Mouse (Mus musculus): Measurements from ENCODE around the gene Akt3. TPM values are rescaled to one million over a fixed set of nuclear protein-coding genes. Genes with fewer than 3 reads are reported as not detected.

Akt3 gene
- 4.7 and 4.8 TPM in 2 replicates for polyA plus RNA-seq (2015; fragmentation: Nextera tagmentation; extraction: Ambion mirVana)

DNA sequence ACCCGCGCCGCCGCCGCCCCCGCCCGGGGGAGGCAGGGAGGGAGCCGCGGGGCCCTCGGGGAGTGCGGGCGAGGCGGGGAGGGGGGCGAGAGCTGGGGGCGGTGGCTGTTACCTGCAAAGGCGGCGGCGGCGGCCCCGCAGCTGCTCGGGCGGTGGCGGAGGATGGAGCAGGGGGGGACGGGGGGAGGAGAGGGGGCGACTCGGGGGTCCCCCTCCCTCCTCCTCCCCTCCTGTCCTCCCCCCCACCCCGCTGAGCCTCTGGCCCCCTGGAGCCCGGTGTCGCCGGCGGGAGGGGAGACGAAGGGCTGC, at the start of gene Akt3:
Akt3 (minus strand) TSS at position 170 of the 309 bp plus-strand sequence.
- Histone ChIP-seq H3K9ac (peak within 1 kb of the TSS; percentile 67), H3K4me2 (peak within 1 kb of the TSS; percentile 91), H3K27me3 (no peaks in the 10 kb centered on the region), H3K36me3 (no peaks in the 10 kb centered on the region), H3K27ac (peak within 1 kb of the TSS; percentile 93), H3K4me3 (peak within 1 kb of the TSS; percentile 85), H3K4me1 (peaks cover 11% of the 10 kb centered on the region; the same call in 1 of the 2 replicates), H3K9me3 (no peaks in the 10 kb centered on the region)
- 0% methylated on average over 1 of the region's 32 CpGs for whole genome bisulfite sequencing
- ATAC-seq (ENCODE audit: insufficient number of reproducible peaks, low FRiP score, low TSS enrichment, low read depth) = no peak; the same call in 1 of the 2 replicates

DNA sequence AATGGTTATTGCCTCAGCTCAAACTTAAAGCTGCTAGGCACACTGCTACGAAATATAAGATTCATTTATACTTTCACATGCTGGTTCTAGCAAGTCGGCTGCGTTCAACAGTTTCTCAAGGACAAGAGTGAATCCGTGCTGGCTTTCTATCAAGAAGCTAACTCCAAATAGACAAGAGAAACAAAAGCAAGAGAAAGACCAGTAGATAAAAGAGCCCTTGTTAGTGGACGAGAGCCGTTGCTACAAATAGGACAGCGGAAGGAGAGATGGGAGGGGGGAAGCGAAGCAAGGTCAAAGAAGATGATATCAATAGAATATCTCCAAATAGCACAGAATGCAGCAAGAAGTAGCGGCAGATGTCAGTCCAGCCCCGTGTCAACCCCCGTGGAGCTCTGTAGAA, 49.5 kb upstream of the Akt3 start:
- Histone ChIP-seq H3K9me3 (no peaks in the 10 kb centered on the region), H3K4me3 (no peak overlapping the region), H3K36me3 (no peaks in the 10 kb centered on the region), H3K27me3 (no peaks in the 10 kb centered on the region), H3K4me2 (no peak overlapping the region), H3K27ac (no peak overlapping the region), H3K9ac (no peak overlapping the region), H3K4me1 (no peaks in the 10 kb centered on the region)
- ATAC-seq (ENCODE audit: insufficient number of reproducible peaks, low FRiP score, low TSS enrichment, low read depth) = no peak
- WGBS = 87% methylated on average over 11 of the region's 11 CpGs

DNA sequence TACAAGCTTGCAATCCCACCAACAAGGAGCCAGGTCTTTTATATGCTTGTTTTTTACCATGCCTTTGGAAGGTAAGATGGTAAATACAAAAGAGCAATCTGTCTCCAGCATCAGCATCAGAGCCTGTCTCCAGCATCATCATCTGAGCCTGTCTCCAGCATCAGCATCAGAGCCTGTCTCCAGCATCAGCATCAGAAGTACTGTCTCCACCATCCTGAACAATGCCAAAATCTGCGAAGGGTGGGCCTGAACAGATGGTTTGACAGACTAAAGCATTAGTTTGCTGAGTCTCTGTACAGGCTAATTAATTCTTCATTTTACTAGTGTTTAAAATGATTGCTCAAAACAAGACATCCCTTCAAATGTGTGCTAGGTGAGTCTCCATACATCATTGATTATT, 40.2 kb upstream of the Akt3 start:
- no peak overlapping the region for H3K4me3 ChIP-seq
- no peak overlapping the region for H3K27ac ChIP-seq
- no peaks in the 10 kb centered on the region for H3K4me1 ChIP-seq
- no peaks in the 10 kb centered on the region for H3K36me3 ChIP-seq
- WGBS = 88% methylated on average over 1 of the region's 1 CpGs
- H3K4me2 ChIP-seq = no peak overlapping the region
- no peaks in the 10 kb centered on the region for H3K9me3 ChIP-seq
- no peak for ATAC-seq (ENCODE audit: insufficient number of reproducible peaks, low FRiP score, low TSS enrichment, low read depth)
- no peaks in the 10 kb centered on the region for H3K27me3 ChIP-seq
- H3K9ac ChIP-seq = no peak overlapping the region

DNA sequence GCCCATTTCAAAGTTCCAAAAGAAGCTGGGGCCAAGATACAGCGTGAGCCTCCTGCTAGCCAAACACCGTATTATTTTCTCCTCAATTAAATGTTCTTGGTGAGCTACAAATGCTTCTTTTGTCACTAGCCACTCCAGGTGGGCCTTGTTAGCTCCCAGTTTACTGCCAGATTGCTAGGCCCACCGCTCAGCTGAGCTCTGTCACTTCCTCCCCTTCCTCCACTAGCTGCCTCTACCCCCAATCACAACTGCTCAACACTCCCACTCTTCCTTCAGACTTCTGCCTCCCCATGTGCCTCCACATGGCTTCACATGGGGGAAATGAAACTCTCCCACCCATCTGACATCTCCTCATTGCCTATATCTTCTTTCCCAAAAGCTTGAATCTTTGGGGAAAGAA, 28.8 kb upstream of the Akt3 start:
- H3K4me2 ChIP-seq = no peak overlapping the region
- no peaks in the 10 kb centered on the region for H3K36me3 ChIP-seq
- H3K27me3 ChIP-seq = no peaks in the 10 kb centered on the region
- H3K4me1 ChIP-seq = no peaks in the 10 kb centered on the region
- H3K9ac ChIP-seq = no peak overlapping the region
- H3K4me3 ChIP-seq = no peak overlapping the region
- WGBS = 25% methylated on average over 3 of the region's 3 CpGs
- no peak overlapping the region for H3K27ac ChIP-seq
- ATAC-seq (ENCODE audit: insufficient number of reproducible peaks, low FRiP score, low TSS enrichment, low read depth) = no peak
- no peaks in the 10 kb centered on the region for H3K9me3 ChIP-seq

DNA sequence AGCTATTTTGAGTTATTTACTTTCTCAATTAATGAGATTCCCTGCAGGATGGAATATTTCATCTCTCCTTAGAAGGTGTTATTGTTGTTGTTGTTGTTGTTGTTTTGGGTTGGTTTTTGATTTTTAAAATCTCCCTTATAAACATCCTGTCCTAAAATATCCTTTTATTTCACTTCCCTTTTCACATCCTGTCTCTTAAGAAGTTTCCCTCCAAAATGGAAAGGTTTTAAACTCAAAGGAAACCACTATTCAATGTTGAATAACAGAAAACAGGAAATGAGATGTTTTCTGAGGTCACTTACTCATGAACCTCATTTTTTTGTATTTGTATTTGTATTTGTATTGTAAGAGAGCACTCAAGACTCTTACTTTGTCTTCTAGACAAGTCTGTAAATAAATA, 23.9 kb upstream of the Akt3 start:
- no peak overlapping the region for H3K27ac ChIP-seq
- no peak overlapping the region for H3K4me3 ChIP-seq
- no peaks in the 10 kb centered on the region for H3K36me3 ChIP-seq
- no peaks in the 10 kb centered on the region for H3K27me3 ChIP-seq
- no peak for ATAC-seq (ENCODE audit: insufficient number of reproducible peaks, low FRiP score, low TSS enrichment, low read depth)
- H3K9me3 ChIP-seq = no peaks in the 10 kb centered on the region
- H3K4me1 ChIP-seq = no peaks in the 10 kb centered on the region
- no peak overlapping the region for H3K9ac ChIP-seq
- no peak overlapping the region for H3K4me2 ChIP-seq

DNA sequence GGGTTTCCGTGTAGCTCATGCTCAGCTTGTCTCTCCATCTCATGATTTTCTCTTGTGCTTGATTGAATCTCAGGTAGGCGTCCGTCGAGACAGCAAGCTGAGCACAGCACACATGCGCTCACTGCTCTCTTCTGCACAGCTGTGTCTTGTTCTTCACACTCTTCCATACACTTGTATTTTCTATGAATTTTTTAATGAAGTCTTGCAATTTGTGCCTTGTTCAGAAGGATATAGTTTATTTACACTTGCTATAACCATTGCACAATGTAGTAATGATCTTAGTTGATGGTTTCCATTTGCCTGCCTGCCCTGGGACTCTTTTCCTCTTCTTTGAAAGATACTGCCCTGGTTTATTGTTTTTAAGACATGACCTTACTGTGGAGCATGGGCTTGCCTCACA, 19.4 kb upstream of the Akt3 start:
- no peaks in the 10 kb centered on the region for H3K4me1 ChIP-seq
- 91% methylated on average over 5 of the region's 5 CpGs for WGBS
- no peak overlapping the region for H3K4me2 ChIP-seq
- no peaks in the 10 kb centered on the region for H3K27me3 ChIP-seq
- H3K9ac ChIP-seq = no peak overlapping the region
- no peaks in the 10 kb centered on the region for H3K9me3 ChIP-seq
- no peak overlapping the region for H3K27ac ChIP-seq
- ATAC-seq (ENCODE audit: insufficient number of reproducible peaks, low FRiP score, low TSS enrichment, low read depth) = no peak
- H3K4me3 ChIP-seq = no peak overlapping the region
- H3K36me3 ChIP-seq = no peaks in the 10 kb centered on the region

DNA sequence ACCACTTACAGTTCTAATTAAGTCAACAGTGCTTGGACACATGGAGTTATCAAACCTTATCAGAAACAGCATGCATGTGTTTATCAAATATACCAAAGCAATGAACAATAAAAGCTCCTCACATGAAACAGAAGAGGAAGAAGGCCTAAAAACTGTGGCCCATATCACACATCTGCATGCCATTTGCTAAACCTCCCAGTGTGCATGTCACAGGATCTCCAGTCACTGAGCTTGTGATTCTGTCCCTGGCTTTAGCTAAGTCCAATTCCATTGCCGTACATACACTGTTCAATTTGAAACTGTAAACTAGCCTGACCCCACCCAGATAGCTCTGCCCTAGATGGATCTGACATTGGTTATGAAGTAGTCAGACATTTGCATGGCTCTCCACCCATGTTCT, 9.6 kb upstream of the Akt3 start:
- H3K27ac ChIP-seq = no peak overlapping the region
- no peaks in the 10 kb centered on the region for H3K36me3 ChIP-seq
- no peaks in the 10 kb centered on the region for H3K9me3 ChIP-seq
- no peak overlapping the region for H3K4me2 ChIP-seq
- H3K4me3 ChIP-seq = no peak overlapping the region
- no peaks in the 10 kb centered on the region for H3K4me1 ChIP-seq
- H3K27me3 ChIP-seq = no peaks in the 10 kb centered on the region
- no peak for ATAC-seq (ENCODE audit: insufficient number of reproducible peaks, low FRiP score, low TSS enrichment, low read depth)
- 68% methylated on average over 1 of the region's 1 CpGs for WGBS
- H3K9ac ChIP-seq = no peak overlapping the region

DNA sequence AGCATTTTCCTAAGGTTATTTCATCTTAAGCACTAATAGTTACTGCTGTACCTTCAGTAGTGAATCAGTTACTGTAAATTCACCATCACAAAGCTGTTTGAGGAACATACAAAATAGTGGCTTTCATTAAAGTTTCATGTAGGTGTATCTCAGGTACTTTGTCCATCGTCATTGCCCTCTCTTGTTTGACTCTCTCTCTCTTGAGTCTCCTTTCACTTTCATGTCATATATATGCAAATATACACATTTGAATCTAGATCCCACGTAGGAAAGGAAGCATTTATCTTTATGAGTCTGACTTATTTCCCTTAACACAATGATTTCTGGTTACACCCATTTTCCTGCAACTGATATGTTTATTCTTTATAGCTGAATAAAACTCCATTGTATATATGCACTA, 4.9 kb upstream of the Akt3 start:
- Histone ChIP-seq H3K4me2 (no peak overlapping the region), H3K9me3 (no peaks in the 10 kb centered on the region), H3K4me1 (peaks cover 11% of the 10 kb centered on the region; the same call in 1 of the 2 replicates), H3K36me3 (no peaks in the 10 kb centered on the region), H3K27me3 (no peaks in the 10 kb centered on the region), H3K9ac (no peak overlapping the region), H3K4me3 (no peak overlapping the region), H3K27ac (no peak overlapping the region)
- ATAC-seq (ENCODE audit: insufficient number of reproducible peaks, low FRiP score, low TSS enrichment, low read depth) = no peak
- 68% methylated on average over 2 of the region's 2 CpGs for WGBS

DNA sequence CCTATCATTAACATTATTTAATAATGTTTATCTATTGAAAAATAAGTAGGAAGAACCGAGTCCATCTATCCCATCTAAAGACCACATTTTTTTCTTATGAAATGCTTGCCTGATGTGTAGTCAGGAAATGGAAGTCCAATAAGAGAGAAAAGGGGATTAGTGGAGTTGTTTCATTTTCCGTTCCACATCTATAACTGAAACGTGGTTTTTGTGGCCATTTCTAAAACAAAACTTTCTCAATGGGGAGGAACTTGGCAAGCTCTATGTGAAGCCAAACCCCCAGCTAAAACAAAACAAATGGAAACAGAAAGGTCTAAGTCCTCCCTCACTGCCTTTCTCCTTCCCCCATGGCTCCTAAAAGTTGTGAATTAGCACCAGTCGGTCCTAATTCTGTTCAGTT, 2.8 kb upstream of the Akt3 start:
- Histone ChIP-seq H3K4me3 (no peak overlapping the region), H3K9me3 (no peaks in the 10 kb centered on the region), H3K36me3 (no peaks in the 10 kb centered on the region), H3K4me2 (no peak overlapping the region), H3K4me1 (peaks cover 11% of the 10 kb centered on the region; the same call in 1 of the 2 replicates), H3K9ac (no peak overlapping the region), H3K27me3 (no peaks in the 10 kb centered on the region), H3K27ac (no peak overlapping the region)
- no peak for ATAC-seq (ENCODE audit: insufficient number of reproducible peaks, low FRiP score, low TSS enrichment, low read depth)
- WGBS = 35% methylated on average over 4 of the region's 4 CpGs

DNA sequence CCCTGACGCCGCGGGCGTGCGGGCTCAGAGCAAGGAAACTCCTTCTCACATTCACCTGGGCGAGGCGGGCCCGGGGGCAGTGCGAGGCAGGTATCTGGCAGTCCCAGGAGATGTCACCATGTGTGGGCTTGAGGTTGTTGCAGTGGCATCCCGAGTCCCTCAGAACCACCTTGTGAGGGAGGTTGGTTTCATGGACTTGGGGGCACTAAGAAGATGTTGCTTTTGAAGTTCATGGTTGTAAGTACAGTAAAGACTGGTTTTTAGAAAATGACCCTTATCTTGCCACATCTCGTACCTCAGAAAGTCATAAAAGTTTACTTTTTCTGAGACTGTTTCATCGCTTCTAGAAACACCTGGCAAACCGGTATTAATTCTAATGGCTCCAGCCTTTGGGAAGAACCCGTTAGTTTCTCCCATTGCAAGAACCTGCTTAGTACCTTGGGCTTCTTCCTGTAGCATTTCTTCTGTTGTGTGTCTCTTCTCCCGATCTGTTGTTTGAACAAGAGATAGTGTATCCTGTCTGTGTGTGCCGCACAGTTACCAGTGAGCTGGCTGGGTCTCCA, 1.1 kb upstream of the Akt3 start:
- Histone ChIP-seq H3K9ac (peak overlapping the region; percentile 67), H3K9me3 (no peaks in the 10 kb centered on the region), H3K4me1 (peaks cover 11% of the 10 kb centered on the region; the same call in 1 of the 2 replicates), H3K36me3 (no peaks in the 10 kb centered on the region), H3K27me3 (no peaks in the 10 kb centered on the region), H3K27ac (peak overlapping the region; percentile 93), H3K4me3 (peak overlapping the region; percentile 85), H3K4me2 (peak overlapping the region; percentile 91)
- 16% methylated on average over 16 of the region's 16 CpGs for WGBS
- no peak for ATAC-seq (ENCODE audit: insufficient number of reproducible peaks, low FRiP score, low TSS enrichment, low read depth)

DNA sequence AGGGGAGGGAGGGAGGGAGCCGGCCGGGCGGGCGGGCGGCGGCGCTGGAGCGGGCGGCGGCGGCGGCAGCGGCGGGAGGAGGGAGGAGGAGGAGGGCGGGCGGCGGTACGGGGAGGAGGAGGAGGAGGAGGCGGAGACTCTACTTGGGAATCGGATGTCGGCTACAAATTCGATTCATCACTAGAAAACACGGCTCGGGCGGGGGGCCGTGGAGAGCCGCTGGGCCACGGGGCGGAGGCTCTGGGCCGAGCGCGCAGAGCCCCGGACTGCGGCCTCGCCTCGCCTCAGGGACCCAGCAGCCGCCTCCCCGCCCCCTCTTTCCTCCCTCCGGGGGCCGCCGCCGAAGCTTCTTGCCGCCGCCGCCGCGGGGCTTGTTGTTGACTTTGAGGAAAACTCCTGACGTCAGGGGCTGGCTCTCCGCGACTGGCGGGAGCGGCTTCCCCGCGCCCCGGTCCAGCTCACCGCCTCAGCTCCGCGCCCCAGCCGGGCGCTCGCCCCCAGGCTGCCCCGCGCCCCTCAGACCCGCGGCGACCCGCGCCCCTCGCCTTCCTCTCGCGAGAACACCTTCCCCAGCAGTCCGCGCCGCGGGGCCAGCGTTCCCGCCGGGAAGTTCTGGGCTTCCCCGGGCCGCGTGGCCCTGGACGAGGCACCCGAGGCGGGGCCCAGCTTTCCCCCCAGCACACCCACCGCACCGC, 487 bp upstream of the Akt3 start:
- Histone ChIP-seq H3K27ac (peak overlapping the region; percentile 93), H3K4me3 (peak overlapping the region; percentile 85), H3K4me2 (peak overlapping the region; percentile 91), H3K9ac (peak overlapping the region; percentile 67), H3K36me3 (no peaks in the 10 kb centered on the region), H3K9me3 (no peaks in the 10 kb centered on the region), H3K27me3 (no peaks in the 10 kb centered on the region), H3K4me1 (peaks cover 11% of the 10 kb centered on the region; the same call in 1 of the 2 replicates)
- peak; percentile 92 for ATAC-seq (ENCODE audit: insufficient number of reproducible peaks, low FRiP score, low TSS enrichment, low read depth)
- WGBS = under 1% methylated on average over 49 of the region's 86 CpGs

DNA sequence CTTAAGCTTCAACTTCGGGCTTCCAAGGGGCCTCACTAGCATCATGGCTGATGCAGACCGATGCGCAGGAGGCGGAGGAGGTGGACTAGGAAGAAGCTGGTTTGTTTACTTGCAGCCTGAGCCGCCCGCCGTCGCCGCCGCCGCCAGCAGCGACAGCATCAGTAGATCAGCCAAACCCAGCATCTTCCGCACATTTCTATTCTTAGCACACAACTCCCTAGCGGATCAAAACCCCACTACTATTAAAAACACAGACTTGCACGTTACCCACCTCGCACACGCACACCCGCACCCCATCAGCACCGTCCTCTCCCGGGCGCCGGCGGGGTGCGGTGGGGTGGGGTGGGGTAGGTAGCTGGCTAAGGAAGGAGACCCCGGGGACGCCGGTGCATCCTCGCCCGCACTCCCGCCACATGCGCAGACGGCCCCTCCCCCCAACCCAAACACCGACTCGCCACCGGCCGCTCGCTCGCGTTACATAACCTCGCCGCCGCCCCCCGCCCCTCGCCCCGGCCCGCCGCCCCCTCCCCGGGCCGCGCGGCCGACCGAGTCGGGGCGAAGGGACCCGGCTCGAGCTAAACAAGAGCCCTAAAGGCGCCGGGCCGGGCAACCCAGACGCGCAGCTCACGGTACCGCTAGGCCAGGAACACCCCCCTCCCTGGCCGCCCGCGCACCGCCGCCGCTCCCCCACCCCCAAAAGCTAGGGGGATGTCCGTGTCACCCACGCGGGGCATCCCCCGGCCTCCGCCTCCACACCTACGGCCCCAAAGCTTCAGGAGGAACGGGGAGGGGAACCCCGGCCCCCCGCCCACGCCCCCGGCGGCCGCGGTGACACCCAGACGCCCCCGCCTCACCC, 597 bp downstream of the Akt3 start:
- Histone ChIP-seq H3K9me3 (no peaks in the 10 kb centered on the region), H3K27me3 (no peaks in the 10 kb centered on the region), H3K4me3 (peak overlapping the region; percentile 85), H3K36me3 (no peaks in the 10 kb centered on the region), H3K27ac (peak overlapping the region; percentile 93), H3K9ac (peak overlapping the region; percentile 67), H3K4me1 (peaks cover 11% of the 10 kb centered on the region; the same call in 1 of the 2 replicates), H3K4me2 (peak overlapping the region; percentile 91)
- ATAC-seq (ENCODE audit: insufficient number of reproducible peaks, low FRiP score, low TSS enrichment, low read depth) = no peak
- WGBS = under 1% methylated on average over 57 of the region's 86 CpGs
